Mouse (Mus musculus) G1E (cell line): ENCODE results near the gene Gabrg2. TPM values are rescaled to one million over a fixed set of nuclear protein-coding genes. Genes with fewer than 3 reads are reported as not detected.

Source experiments
- ATAC-seq: 2 replicates; pipeline ENCODE4 v1.8.0; 2016; ENCODE audit warnings: mild to moderate bottlenecking; ENCODE audit not compliant: insufficient number of reproducible peaks, poor library complexity, low FRiP score, severe bottlenecking; ENCODE audit errors: extremely low read depth
- DNase-seq: peaks from one replicate; pipeline ENCODE4 v3.0.0; 2012; ENCODE audit warnings: low spot score
- H3K27me3 ChIP-seq: 2 replicates; pipeline ENCODE4 v1.6.1; 2012; ENCODE audit warnings: mild to moderate bottlenecking, low read length, inconsistent platforms; ENCODE audit not compliant: insufficient read depth
- H3K36me3 ChIP-seq: replicated peaks from 2 replicates; pipeline ENCODE3; 2012; ENCODE audit warnings: mild to moderate bottlenecking, inconsistent platforms
- H3K4me1 ChIP-seq: 2 replicates; pipeline ENCODE4 v1.6.1; 2012; ENCODE audit warnings: low read depth, low read length, inconsistent platforms, mixed read lengths; ENCODE audit not compliant: insufficient read depth
- H3K4me3 ChIP-seq: 2 replicates; pipeline ENCODE4 v1.5.1; 2012; ENCODE audit warnings: low read depth, mild to moderate bottlenecking, inconsistent platforms, low read length, moderate library complexity, mixed read lengths
- H3K9me3 ChIP-seq: replicated peaks from 2 replicates; pipeline ENCODE4 v1.6.1; 2012; ENCODE audit warnings: inconsistent platforms
- CTCF ChIP-seq: IDR thresholded peaks from 2 replicates; pipeline ENCODE4 v1.5.1; 2012; ENCODE audit warnings: low read depth, low read length, inconsistent platforms, mixed read lengths
- GATA1 ChIP-seq: IDR thresholded peaks from 2 replicates; pipeline ENCODE4 v1.6.1; 2012; ENCODE audit warnings: borderline replicate concordance, low read length, inconsistent platforms, mixed read lengths
- GATA2 ChIP-seq: IDR thresholded peaks from 2 replicates; pipeline ENCODE4 v1.6.1; 2012; ENCODE audit warnings: low read depth, low read length, inconsistent platforms, borderline replicate concordance
- POLR2AphosphoS5 ChIP-seq: IDR thresholded peaks from 2 replicates; pipeline ENCODE4 v1.6.1; 2012; ENCODE audit warnings: low read depth, low read length, inconsistent platforms; ENCODE audit not compliant: insufficient replicate concordance
- TAL1 ChIP-seq: conservative IDR thresholded peaks from 2 replicates; pipeline ENCODE4 v1.6.1; 2012; ENCODE audit warnings: low read depth, low read length, inconsistent platforms, mixed read lengths
- polyA plus RNA-seq: library from polyadenylated mRNA; stranded (reverse); fragments of >175 nt; gene quantifications from 2 replicates; pipeline ENCODE4 v1.2.3, GENCODE M21; 2012
- total RNA-seq, 2 experiments: library from RNA; stranded (forward) in 1 of 2; stranded (reverse) in 1 of 2; fragments of 200-1000 nt in 1 of 2; fragments of >200 nt in 1 of 2; fragmentation: Nextera tagmentation in 1 of 2; gene quantifications; 2 replicates each; pipeline ENCODE4 v1.2.3; 2014 to 2017

Gabrg2 gene
- total and polyA plus RNA-seq, 3 experiments = 0.16 TPM; not detected in 2

GRCm38 (mm10) chr11:41953550-41953949, 47.1 kb downstream of the Gabrg2 start:
- DNase-seq = no peak
- no peak for ATAC-seq

GRCm38 (mm10) chr11:41951898-41952297, 48.8 kb downstream of the Gabrg2 start:
- H3K4me1 ChIP-seq = no peaks in the 10 kb centered on the region
- ATAC-seq = no peak

More at GRCm38 (mm10) chr11:41953550-41953949, 47.1 kb downstream of the Gabrg2 start:
- TF ChIP-seq TAL1 (no peak), POLR2AphosphoS5 (no peak), GATA2 (no peak), CTCF (no peak), GATA1 (no peak)
- no peak overlapping the region for H3K4me3 ChIP-seq
- no peaks in the 10 kb centered on the region for H3K27me3 ChIP-seq
- no peaks in the 10 kb centered on the region for H3K9me3 ChIP-seq
- H3K4me1 ChIP-seq = no peaks in the 10 kb centered on the region
- no peaks in the 10 kb centered on the region for H3K36me3 ChIP-seq

GRCm38 (mm10) chr11:41945471-41945870, 55.2 kb downstream of the Gabrg2 start:
- Histone ChIP-seq H3K27me3 (no peaks in the 10 kb centered on the region), H3K36me3 (no peaks in the 10 kb centered on the region), H3K4me1 (no peaks in the 10 kb centered on the region), H3K4me3 (no peak overlapping the region), H3K9me3 (no peaks in the 10 kb centered on the region)
- DNase-seq = no peak
- TF ChIP-seq CTCF = no peak
- TF ChIP-seq GATA2 = no peak
- TF ChIP-seq POLR2AphosphoS5 = no peak
- TF ChIP-seq GATA1 = no peak
- no peak for TF ChIP-seq TAL1
- ATAC-seq = no peak

More at GRCm38 (mm10) chr11:41951898-41952297, 48.8 kb downstream of the Gabrg2 start:
- Histone ChIP-seq H3K9me3 (no peaks in the 10 kb centered on the region), H3K27me3 (no peaks in the 10 kb centered on the region), H3K4me3 (no peak overlapping the region), H3K36me3 (no peaks in the 10 kb centered on the region)
- TF ChIP-seq CTCF (no peak), TAL1 (no peak), GATA2 (no peak), GATA1 (no peak), POLR2AphosphoS5 (no peak)
- no peak for DNase-seq

GRCm38 (mm10) chr11:41937979-41938378, 62.7 kb downstream of the Gabrg2 start:
- ATAC-seq (no peak), DNase-seq (no peak)
- H3K4me3 ChIP-seq = no peak overlapping the region
- TF ChIP-seq GATA1 (no peak), CTCF (no peak), POLR2AphosphoS5 (no peak), TAL1 (no peak), GATA2 (no peak)
- H3K36me3 ChIP-seq = no peaks in the 10 kb centered on the region
- H3K27me3 ChIP-seq = no peaks in the 10 kb centered on the region
- no peaks in the 10 kb centered on the region for H3K9me3 ChIP-seq
- H3K4me1 ChIP-seq = no peaks in the 10 kb centered on the region

GRCm38 (mm10) chr11:41918864-41919263, 81.8 kb downstream of the Gabrg2 start:
- H3K4me1 ChIP-seq = no peaks in the 10 kb centered on the region
- no peak for DNase-seq
- no peaks in the 10 kb centered on the region for H3K36me3 ChIP-seq
- H3K9me3 ChIP-seq = no peaks in the 10 kb centered on the region
- TF ChIP-seq CTCF (no peak), GATA1 (no peak), GATA2 (no peak), POLR2AphosphoS5 (no peak), TAL1 (no peak)
- no peak overlapping the region for H3K4me3 ChIP-seq
- no peak for ATAC-seq
- H3K27me3 ChIP-seq = no peaks in the 10 kb centered on the region

- Histone ChIP-seq H3K27me3 (no peaks in the 10 kb centered on the region), H3K4me3 (no peak overlapping the region), H3K9me3 (no peaks in the 10 kb centered on the region), H3K4me1 (no peaks in the 10 kb centered on the region), H3K36me3 (no peaks in the 10 kb centered on the region)
- DNase-seq (no peak), ATAC-seq (no peak)
- TF ChIP-seq GATA1 (no peak), GATA2 (no peak)
These were observed 86.6 kb downstream of the Gabrg2 start for GRCm38 (mm10) chr11:41914066-41914465.

GRCm38 (mm10) chr11:41903661-41904060, 97.0 kb downstream of the Gabrg2 start:
- DNase-seq = no peak
- ATAC-seq = no peak
- TF ChIP-seq GATA2 (no peak), POLR2AphosphoS5 (no peak), TAL1 (no peak), CTCF (no peak)

More at GRCm38 (mm10) chr11:41903661-41904060, 97.0 kb downstream of the Gabrg2 start:
- Histone ChIP-seq H3K27me3 (no peaks in the 10 kb centered on the region), H3K4me1 (no peaks in the 10 kb centered on the region), H3K9me3 (no peaks in the 10 kb centered on the region), H3K4me3 (no peak overlapping the region), H3K36me3 (no peaks in the 10 kb centered on the region)

Other genes starting within 250 kb of the Gabrg2 start
- not detected in 2 replicates for gene Gabra1, start 182.1 kb upstream of the Gabrg2 start, total RNA-seq (2014; fragmentation: Nextera tagmentation)
- 0.06 and 0.27 TPM in 2 replicates for gene Gabra1, start 182.1 kb upstream of the Gabrg2 start, total RNA-seq (2017)
- not detected in 2 replicates for gene Gabra1, start 182.1 kb upstream of the Gabrg2 start, polyA plus RNA-seq